In genomic region chr2:164194959-164195630, GRCm38 (mm10) we compare ENCODE assay signal across 33 mouse cellular contexts. TPM values are rescaled to one million over a fixed set of nuclear protein-coding genes. Genes with fewer than 3 reads are reported as not detected.
"Had no signal": no experiment of that assay in that cellular context is flagged by ENCODE, and none has a peak within 500 bp of the region (broad histone marks: within the 10 kb centered on the region; RNA-seq: fewer than 3 reads in every experiment).

No protein-coding gene starts in this region.

- H3K9ac ChIP-seq: liver, embryonic 13.5 days; midbrain, embryonic 12.5 days; neural tube, embryonic 13.5 days had no signal

- DNase-seq: layer of hippocampus, postnatal 36 days; liver, embryonic 13.5 days; lung, adult 2 months; lung, postnatal 14 days; lung, postnatal 4 days; retina, postnatal 1 day; right cerebral cortex, postnatal 25 days; thymus, postnatal 25 days had no signal

- H3K27ac ChIP-seq: kidney, postnatal 0 days; layer of hippocampus, adult 2 months; left cerebral cortex, adult 2 months; liver, embryonic 13.5 days; midbrain, embryonic 12.5 days; neural tube, embryonic 13.5 days; stomach, postnatal 0 days had no signal

- H3K36me3 ChIP-seq: liver, embryonic 13.5 days; midbrain, embryonic 12.5 days; neural tube, embryonic 13.5 days had no signal

- H3K9me3 ChIP-seq: liver, embryonic 13.5 days; midbrain, embryonic 12.5 days; neural tube, embryonic 13.5 days had no signal

- H3K27me3 ChIP-seq: liver, embryonic 13.5 days; midbrain, embryonic 12.5 days; neural tube, embryonic 13.5 days had no signal

- H3K4me2 ChIP-seq: liver, embryonic 13.5 days; midbrain, embryonic 12.5 days; neural tube, embryonic 13.5 days had no signal

- H3K4me1 ChIP-seq: liver, embryonic 13.5 days; midbrain, embryonic 12.5 days; neural tube, embryonic 13.5 days had no signal

- H3K4me3 ChIP-seq: layer of hippocampus, adult 2 months; left cerebral cortex, adult 2 months; liver, embryonic 13.5 days; midbrain, embryonic 12.5 days; myocyte; neural tube, embryonic 13.5 days had no signal

- ATAC-seq: midbrain, embryonic 16.5 days had no signal

RNA-seq across cellular contexts. Expression of gene Wfdc12, which starts 4.7 kb away (rescaled TPM):
- total RNA-seq: layer of hippocampus, adult 2 months; layer of hippocampus, postnatal 10 days; layer of hippocampus, postnatal 36 days; left cerebral cortex, adult 2 months; left cerebral cortex, postnatal 10 days; left cerebral cortex, postnatal 36 days; liver, adult 2 months; megakaryocyte progenitor cell, adult 5-6 weeks; megakaryocyte-erythroid progenitor cell, adult 5-6 weeks; monocyte, adult 5-6 weeks; neutrophil, adult 5-6 weeks had no signal
- polyA plus RNA-seq: kidney, embryonic 14.5 days; kidney, postnatal 0 days; large intestine, adult 2 months; limb, embryonic 11.5 days; liver, adult 2 months; liver, embryonic 13.5 days; liver, embryonic 16.5 days; midbrain, embryonic 12.5 days; midbrain, embryonic 16.5 days; myocyte; neural tube, embryonic 13.5 days; spleen, adult 2 months; stomach, embryonic 14.5 days had no signal

RNA-seq across cellular contexts. Expression of gene Wfdc15a, which starts 4.8 kb away (rescaled TPM):
- total RNA-seq: layer of hippocampus, adult 2 months; layer of hippocampus, postnatal 10 days; layer of hippocampus, postnatal 36 days; left cerebral cortex, adult 2 months; left cerebral cortex, postnatal 10 days; left cerebral cortex, postnatal 36 days; liver, adult 2 months; megakaryocyte progenitor cell, adult 5-6 weeks; megakaryocyte-erythroid progenitor cell, adult 5-6 weeks; monocyte, adult 5-6 weeks; neutrophil, adult 5-6 weeks had no signal
- polyA plus RNA-seq: kidney, embryonic 14.5 days; kidney, postnatal 0 days; large intestine, adult 2 months; limb, embryonic 11.5 days; limb, embryonic 14.5 days; liver, adult 2 months; liver, embryonic 13.5 days; liver, embryonic 16.5 days; lung, adult 2 months; lung, embryonic 16.5 days; midbrain, embryonic 12.5 days; midbrain, embryonic 16.5 days; myocyte; neural tube, embryonic 13.5 days; spleen, adult 2 months; stomach, embryonic 14.5 days; thymus, postnatal 0 days had no signal

RNA-seq across cellular contexts. Expression of gene Wfdc5, which starts 12.6 kb away (rescaled TPM):
- total RNA-seq: layer of hippocampus, adult 2 months; layer of hippocampus, postnatal 10 days; layer of hippocampus, postnatal 36 days; left cerebral cortex, adult 2 months; left cerebral cortex, postnatal 10 days; left cerebral cortex, postnatal 36 days; liver, adult 2 months; megakaryocyte progenitor cell, adult 5-6 weeks; megakaryocyte-erythroid progenitor cell, adult 5-6 weeks; monocyte, adult 5-6 weeks; neutrophil, adult 5-6 weeks had no signal
- polyA plus RNA-seq: kidney, embryonic 14.5 days; kidney, postnatal 0 days; large intestine, adult 2 months; limb, embryonic 11.5 days; liver, adult 2 months; liver, embryonic 13.5 days; liver, embryonic 16.5 days; lung, embryonic 16.5 days; midbrain, embryonic 12.5 days; midbrain, embryonic 16.5 days; myocyte; neural tube, embryonic 13.5 days; spleen, adult 2 months; stomach, embryonic 14.5 days; thymus, postnatal 0 days had no signal

RNA-seq across cellular contexts. Expression of gene Kcns1, which starts 24.2 kb away (rescaled TPM):
- total RNA-seq: liver, adult 2 months; monocyte, adult 5-6 weeks; neutrophil, adult 5-6 weeks had no signal
- polyA plus RNA-seq: kidney, embryonic 14.5 days; liver, adult 2 months; liver, embryonic 13.5 days; liver, embryonic 16.5 days; lung, embryonic 16.5 days; myocyte; thymus, postnatal 0 days had no signal

RNA-seq across cellular contexts. Expression of gene Wfdc15b, which starts 26.4 kb away (rescaled TPM):
- total RNA-seq: layer of hippocampus, adult 2 months; layer of hippocampus, postnatal 10 days; layer of hippocampus, postnatal 36 days; left cerebral cortex, adult 2 months; left cerebral cortex, postnatal 10 days; left cerebral cortex, postnatal 36 days; megakaryocyte progenitor cell, adult 5-6 weeks; megakaryocyte-erythroid progenitor cell, adult 5-6 weeks; monocyte, adult 5-6 weeks; neutrophil, adult 5-6 weeks had no signal
- polyA plus RNA-seq: large intestine, adult 2 months; limb, embryonic 11.5 days; limb, embryonic 14.5 days; liver, embryonic 13.5 days; lung, embryonic 16.5 days; midbrain, embryonic 12.5 days; midbrain, embryonic 16.5 days; myocyte; neural tube, embryonic 13.5 days had no signal
